Mouse (Mus musculus) G1E (cell line): Measurements from ENCODE around the gene H2-Ab1. TPM values are rescaled to one million over a fixed set of nuclear protein-coding genes. Genes with fewer than 3 reads are reported as not detected.

Experiments
- ATAC-seq: 2 replicates; pipeline ENCODE4 v1.8.0; 2016; ENCODE audit warnings: mild to moderate bottlenecking; ENCODE audit not compliant: insufficient number of reproducible peaks, poor library complexity, low FRiP score, severe bottlenecking; ENCODE audit errors: extremely low read depth
- DNase-seq: peaks from one replicate; pipeline ENCODE4 v3.0.0; 2012; ENCODE audit warnings: low spot score
- H3K27me3 ChIP-seq: 2 replicates; pipeline ENCODE4 v1.6.1; 2012; ENCODE audit warnings: mild to moderate bottlenecking, low read length, inconsistent platforms; ENCODE audit not compliant: insufficient read depth
- H3K36me3 ChIP-seq: replicated peaks from 2 replicates; pipeline ENCODE3; 2012; ENCODE audit warnings: mild to moderate bottlenecking, inconsistent platforms
- H3K4me1 ChIP-seq: 2 replicates; pipeline ENCODE4 v1.6.1; 2012; ENCODE audit warnings: low read depth, low read length, inconsistent platforms, mixed read lengths; ENCODE audit not compliant: insufficient read depth
- H3K4me3 ChIP-seq: 2 replicates; pipeline ENCODE4 v1.5.1; 2012; ENCODE audit warnings: low read depth, mild to moderate bottlenecking, inconsistent platforms, low read length, moderate library complexity, mixed read lengths
- H3K9me3 ChIP-seq: replicated peaks from 2 replicates; pipeline ENCODE4 v1.6.1; 2012; ENCODE audit warnings: inconsistent platforms
- CTCF ChIP-seq: IDR thresholded peaks from 2 replicates; pipeline ENCODE4 v1.5.1; 2012; ENCODE audit warnings: low read depth, low read length, inconsistent platforms, mixed read lengths
- GATA1 ChIP-seq: IDR thresholded peaks from 2 replicates; pipeline ENCODE4 v1.6.1; 2012; ENCODE audit warnings: borderline replicate concordance, low read length, inconsistent platforms, mixed read lengths
- GATA2 ChIP-seq: IDR thresholded peaks from 2 replicates; pipeline ENCODE4 v1.6.1; 2012; ENCODE audit warnings: low read depth, low read length, inconsistent platforms, borderline replicate concordance
- POLR2AphosphoS5 ChIP-seq: IDR thresholded peaks from 2 replicates; pipeline ENCODE4 v1.6.1; 2012; ENCODE audit warnings: low read depth, low read length, inconsistent platforms; ENCODE audit not compliant: insufficient replicate concordance
- TAL1 ChIP-seq: conservative IDR thresholded peaks from 2 replicates; pipeline ENCODE4 v1.6.1; 2012; ENCODE audit warnings: low read depth, low read length, inconsistent platforms, mixed read lengths
- polyA plus RNA-seq: library from polyadenylated mRNA; stranded (reverse); fragments of >175 nt; gene quantifications from 2 replicates; pipeline ENCODE4 v1.2.3, GENCODE M21; 2012
- total RNA-seq, 2 experiments: library from RNA; stranded (forward) in 1 of 2; stranded (reverse) in 1 of 2; fragments of 200-1000 nt in 1 of 2; fragments of >200 nt in 1 of 2; fragmentation: Nextera tagmentation in 1 of 2; gene quantifications; 2 replicates each; pipeline ENCODE4 v1.2.3; 2014 to 2017

The H2-Ab1 gene
- total and polyA plus RNA-seq, 3 experiments: 0.11 to 0.27 TPM; not detected in 1

- ATAC-seq (no peak), DNase-seq (no peak)
- Histone ChIP-seq H3K4me3 (no peak within 1 kb of the TSS), H3K4me1 (no peaks in the 10 kb centered on the region), H3K36me3 (no peaks in the 10 kb centered on the region), H3K27me3 (peaks cover 2% of the 10 kb centered on the region), H3K9me3 (peaks cover 3% of the 10 kb centered on the region)
- TF ChIP-seq GATA2 (no peak), POLR2AphosphoS5 (no peak), CTCF (no peak), GATA1 (no peak), TAL1 (no peak)
These were observed 18.8 kb upstream of the H2-Ab1 start, which contains the start of gene H2-Ob for GRCm38 (mm10) chr17:34238706-34239105. Gene H2-Ob, plus strand, starts transcription at chr17:34238903.

DNA sequence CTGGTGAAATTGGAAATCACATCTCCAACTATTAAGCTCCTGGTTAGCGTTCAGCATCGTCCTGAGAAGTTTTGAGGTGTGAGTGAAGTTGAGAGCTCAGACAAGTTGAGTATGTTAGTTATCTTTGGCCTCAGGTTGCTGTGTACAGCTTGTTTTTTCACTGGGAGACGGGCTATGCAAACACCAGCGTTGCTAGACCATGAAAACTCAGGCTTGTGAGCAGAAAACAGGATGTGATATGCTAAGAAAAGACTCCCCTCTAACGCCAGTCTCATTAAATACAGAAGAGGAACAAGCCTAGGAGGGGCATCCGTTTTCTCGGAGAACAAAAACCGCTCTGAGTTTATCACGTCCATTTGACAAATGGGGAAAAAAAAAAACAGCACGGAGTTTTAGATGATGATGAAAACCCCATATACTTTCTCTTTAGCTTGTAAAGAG is 17.9 kb upstream of the H2-Ab1 start:
- H3K27me3 ChIP-seq: peaks cover 6% of the 10 kb centered on the region
- no peak for TF ChIP-seq GATA1
- DNase-seq (no peak), ATAC-seq (no peak)
- H3K4me1 ChIP-seq: no peaks in the 10 kb centered on the region
- no peaks in the 10 kb centered on the region for H3K36me3 ChIP-seq
- H3K4me3 ChIP-seq: no peak overlapping the region
- peaks cover 3% of the 10 kb centered on the region for H3K9me3 ChIP-seq

DNA sequence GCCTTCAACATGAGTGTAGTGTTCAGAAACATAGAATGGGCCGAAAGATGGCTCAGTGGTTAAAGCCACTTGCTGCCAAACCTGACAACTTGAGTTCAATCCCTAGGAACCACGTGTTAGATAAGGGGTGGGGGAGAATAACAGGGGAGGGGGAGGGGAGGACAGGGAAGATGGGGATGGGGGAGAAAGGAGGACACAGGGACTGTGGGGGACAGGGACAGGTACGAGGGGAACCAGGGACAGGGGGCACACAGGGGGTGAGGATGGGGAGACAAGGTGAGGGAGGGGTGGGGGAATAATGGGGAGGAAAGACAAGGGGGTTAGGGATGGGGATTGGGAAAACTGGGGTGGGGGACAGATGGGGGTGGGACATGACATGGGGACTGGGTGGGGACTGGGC is 17.1 kb upstream of the H2-Ab1 start:
- H3K36me3 ChIP-seq: no peaks in the 10 kb centered on the region
- TF ChIP-seq GATA2 (no peak), GATA1 (no peak)
- H3K4me1 ChIP-seq: no peaks in the 10 kb centered on the region
- no peak for DNase-seq
- no peak overlapping the region for H3K4me3 ChIP-seq
- ATAC-seq: no peak
- peaks cover 3% of the 10 kb centered on the region for H3K9me3 ChIP-seq
- peaks cover 7% of the 10 kb centered on the region for H3K27me3 ChIP-seq

GRCm38 (mm10) chr17:34240916-34241315 is 16.6 kb upstream of the H2-Ab1 start:
- DNase-seq (no peak), ATAC-seq (no peak)
- no peaks in the 10 kb centered on the region for H3K36me3 ChIP-seq
- peaks cover 9% of the 10 kb centered on the region for H3K27me3 ChIP-seq
- no peak overlapping the region for H3K4me3 ChIP-seq
- H3K4me1 ChIP-seq: no peaks in the 10 kb centered on the region
- peaks cover 3% of the 10 kb centered on the region for H3K9me3 ChIP-seq
- TF ChIP-seq POLR2AphosphoS5 (no peak), GATA2 (no peak), CTCF (no peak), GATA1 (no peak), TAL1 (no peak)

DNA sequence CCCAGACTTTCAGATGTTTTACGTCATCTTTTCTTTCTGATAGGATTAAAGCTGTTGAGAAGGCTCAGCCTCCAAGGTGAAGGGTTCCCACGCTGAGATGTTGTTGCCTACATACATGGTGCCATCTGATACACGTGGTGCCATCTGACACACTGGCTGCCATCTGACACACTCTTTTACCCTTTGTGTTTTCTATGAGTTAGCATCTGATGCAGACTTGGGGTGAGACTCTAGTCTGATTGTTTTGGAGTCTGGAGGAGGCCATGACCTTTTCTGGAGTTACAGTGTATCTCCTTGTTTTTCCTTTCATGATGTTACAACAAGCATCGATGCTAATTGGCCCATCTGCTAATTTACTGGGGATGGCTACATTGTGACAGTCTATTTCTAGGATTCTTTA is 12.8 kb upstream of the H2-Ab1 start:
- peaks cover 3% of the 10 kb centered on the region for H3K9me3 ChIP-seq
- H3K4me3 ChIP-seq: no peak overlapping the region
- peaks cover 18% of the 10 kb centered on the region for H3K27me3 ChIP-seq
- no peak for ATAC-seq
- no peak for DNase-seq
- no peaks in the 10 kb centered on the region for H3K36me3 ChIP-seq
- H3K4me1 ChIP-seq: no peaks in the 10 kb centered on the region
- TF ChIP-seq POLR2AphosphoS5 (no peak), CTCF (no peak), TAL1 (no peak), GATA1 (no peak), GATA2 (no peak)

- Histone ChIP-seq H3K36me3 (no peaks in the 10 kb centered on the region), H3K4me3 (no peak overlapping the region), H3K4me1 (no peaks in the 10 kb centered on the region), H3K9me3 (no peaks in the 10 kb centered on the region), H3K27me3 (peaks cover 21% of the 10 kb centered on the region)
- TF ChIP-seq POLR2AphosphoS5 (no peak), TAL1 (no peak), GATA1 (no peak), CTCF (no peak), GATA2 (no peak)
- DNase-seq: no peak
- no peak for ATAC-seq
These were observed 10.4 kb upstream of the H2-Ab1 start for GRCm38 (mm10) chr17:34247047-34247446.

GRCm38 (mm10) chr17:34248764-34249163 is 8.7 kb upstream of the H2-Ab1 start:
- Histone ChIP-seq H3K4me3 (no peak overlapping the region), H3K4me1 (no peaks in the 10 kb centered on the region), H3K27me3 (peaks cover 22% of the 10 kb centered on the region), H3K36me3 (no peaks in the 10 kb centered on the region), H3K9me3 (no peaks in the 10 kb centered on the region)
- no peak for DNase-seq
- no peak for ATAC-seq
- TF ChIP-seq POLR2AphosphoS5 (no peak), CTCF (no peak), GATA1 (no peak)
